Mouse (Mus musculus) liver, embryonic 15.5 days (tissue): ENCODE data around the gene Itgb1. TPM values are rescaled to one million over a fixed set of nuclear protein-coding genes. Genes with fewer than 3 reads are reported as not detected.

Experiments used
- ATAC-seq: fragments of 200-750 bp; cut with Nextera tagmentation; 2 replicates; pipeline ENCODE4 v1.8.0; 2017; ENCODE audit warnings: moderate number of reproducible peaks, mild to moderate bottlenecking, moderate library complexity; ENCODE audit not compliant: insufficient read depth
- H3K27ac ChIP-seq: fragments of 300-500 bp; sonication (generic); replicated peaks from 2 replicates; pipeline ENCODE4 v1.5.1; 2015; ENCODE audit warnings: mild to moderate bottlenecking, inconsistent platforms
- H3K27me3 ChIP-seq: fragments of 300-500 bp; sonication (generic); 2 replicates; pipeline ENCODE4 v1.6.1; 2015; ENCODE audit warnings: mild to moderate bottlenecking, inconsistent platforms
- H3K36me3 ChIP-seq: fragments of 300-500 bp; sonication (generic); replicated peaks from 2 replicates; pipeline ENCODE4 v1.6.1; 2015; ENCODE audit warnings: moderate library complexity, mild to moderate bottlenecking, inconsistent platforms
- H3K4me1 ChIP-seq: fragments of 300-500 bp; sonication (generic); replicated peaks from 2 replicates; pipeline ENCODE4 v1.6.1; 2015; ENCODE audit warnings: inconsistent platforms
- H3K4me2 ChIP-seq: fragments of 300-500 bp; sonication (generic); 2 replicates; pipeline ENCODE4 v1.6.1; 2015; ENCODE audit warnings: moderate library complexity, mild to moderate bottlenecking, inconsistent platforms
- H3K4me3 ChIP-seq: fragments of 300-500 bp; sonication (generic); replicated peaks from 2 replicates; pipeline ENCODE4 v1.5.1; 2015; ENCODE audit warnings: mild to moderate bottlenecking, inconsistent platforms
- H3K9ac ChIP-seq: fragments of 300-500 bp; sonication (generic); 2 replicates; pipeline ENCODE4 v1.6.1; 2015; ENCODE audit warnings: moderate library complexity, mild to moderate bottlenecking, inconsistent platforms
- H3K9me3 ChIP-seq: fragments of 300-500 bp; sonication (generic); replicated peaks from 2 replicates; pipeline ENCODE4 v1.6.1; 2016; ENCODE audit warnings: inconsistent platforms
- WGBS: fragments of 180-500 bp; shearing (Covaris S2); methylation state at CpG from one replicate; pipeline ENCODE4 v1.1.7; 2015; ENCODE audit warnings: mixed read lengths; ENCODE audit not compliant: insufficient replicate concordance; 5-methylcytosine and 5-hydroxymethylcytosine counted together
- polyA plus RNA-seq: library from polyadenylated mRNA; unstranded; fragments of >200 nt; fragmentation: Nextera tagmentation; extraction: Ambion mirVana; gene quantifications from 2 replicates; pipeline ENCODE4 v1.2.1, GENCODE M21; 2015

The Itgb1 gene
- polyA plus RNA-seq, result 73.1 and 73.9 TPM in 2 replicates

GRCm38 (mm10) chr8:128685507-128686428 is at the start of gene Itgb1:
TSS of gene Itgb1 (plus strand) at chr8:128685654.
- Histone ChIP-seq H3K4me2 (peak within 1 kb of the TSS; percentile 93), H3K27me3 (no peaks in the 10 kb centered on the region), H3K9ac (peak within 1 kb of the TSS; percentile 93), H3K4me3 (peak within 1 kb of the TSS; percentile 95), H3K4me1 (peaks cover 43% of the 10 kb centered on the region), H3K36me3 (no peaks in the 10 kb centered on the region), H3K27ac (peak within 1 kb of the TSS; percentile 96), H3K9me3 (no peaks in the 10 kb centered on the region)
- ATAC-seq, result peak; percentile 89
- under 1% methylated on average over 105 of the region's 113 CpGs for WGBS

GRCm38 (mm10) chr8:128643104-128643503 is 42.4 kb upstream of the Itgb1 start:
- H3K9me3 ChIP-seq, result no peaks in the 10 kb centered on the region
- WGBS, result 41% methylated on average over 1 of the region's 1 CpGs

GRCm38 (mm10) chr8:128645452-128645851 is 40.0 kb upstream of the Itgb1 start:
- ATAC-seq, result no peak
- Histone ChIP-seq H3K36me3 (no peaks in the 10 kb centered on the region), H3K27ac (no peak overlapping the region), H3K9me3 (no peaks in the 10 kb centered on the region), H3K27me3 (no peaks in the 10 kb centered on the region), H3K4me3 (no peak overlapping the region), H3K9ac (no peak overlapping the region), H3K4me1 (no peaks in the 10 kb centered on the region), H3K4me2 (no peak overlapping the region)

More at GRCm38 (mm10) chr8:128643104-128643503, 42.4 kb upstream of the Itgb1 start:
- ATAC-seq, result no peak
- Histone ChIP-seq H3K9ac (no peak overlapping the region), H3K4me2 (no peak overlapping the region), H3K36me3 (no peaks in the 10 kb centered on the region), H3K27me3 (no peaks in the 10 kb centered on the region), H3K27ac (no peak overlapping the region), H3K4me3 (no peak overlapping the region), H3K4me1 (no peaks in the 10 kb centered on the region)

- Histone ChIP-seq H3K36me3 (no peaks in the 10 kb centered on the region), H3K4me1 (no peaks in the 10 kb centered on the region), H3K9me3 (no peaks in the 10 kb centered on the region), H3K4me3 (no peak overlapping the region), H3K4me2 (no peak overlapping the region), H3K27me3 (no peaks in the 10 kb centered on the region), H3K27ac (no peak overlapping the region), H3K9ac (no peak overlapping the region)
- 51% methylated on average over 5 of the region's 5 CpGs for WGBS
- no peak for ATAC-seq
Measured at GRCm38 (mm10) chr8:128646456-128646855, 39.0 kb upstream of the Itgb1 start.

GRCm38 (mm10) chr8:128648071-128648470 is 37.4 kb upstream of the Itgb1 start:
- ATAC-seq, result no peak
- H3K4me3 ChIP-seq, result no peak overlapping the region
- no peak overlapping the region for H3K27ac ChIP-seq

GRCm38 (mm10) chr8:128650331-128650855 is 35.1 kb upstream of the Itgb1 start:
- WGBS, result 49% methylated on average over 2 of the region's 2 CpGs
- no peak overlapping the region for H3K4me3 ChIP-seq
- H3K4me1 ChIP-seq, result peaks cover 19% of the 10 kb centered on the region
- H3K4me2 ChIP-seq, result no peak overlapping the region
- no peak overlapping the region for H3K27ac ChIP-seq
- no peak overlapping the region for H3K9ac ChIP-seq
- no peaks in the 10 kb centered on the region for H3K27me3 ChIP-seq
- no peaks in the 10 kb centered on the region for H3K9me3 ChIP-seq
- no peak for ATAC-seq
- no peaks in the 10 kb centered on the region for H3K36me3 ChIP-seq

More at GRCm38 (mm10) chr8:128648071-128648470, 37.4 kb upstream of the Itgb1 start:
- Histone ChIP-seq H3K9ac (no peak overlapping the region), H3K9me3 (no peaks in the 10 kb centered on the region), H3K27me3 (no peaks in the 10 kb centered on the region), H3K4me2 (no peak overlapping the region), H3K4me1 (no peaks in the 10 kb centered on the region), H3K36me3 (no peaks in the 10 kb centered on the region)

- Histone ChIP-seq H3K27me3 (no peaks in the 10 kb centered on the region), H3K27ac (no peak overlapping the region), H3K9me3 (no peaks in the 10 kb centered on the region), H3K9ac (no peak overlapping the region), H3K36me3 (no peaks in the 10 kb centered on the region), H3K4me2 (no peak overlapping the region), H3K4me3 (no peak overlapping the region), H3K4me1 (peaks cover 22% of the 10 kb centered on the region)
- ATAC-seq, result no peak
- WGBS, result 31% methylated on average over 6 of the region's 6 CpGs
Measured at GRCm38 (mm10) chr8:128652399-128653109, 32.9 kb upstream of the Itgb1 start.

GRCm38 (mm10) chr8:128653642-128654364 is 31.7 kb upstream of the Itgb1 start:
- H3K36me3 ChIP-seq, result no peaks in the 10 kb centered on the region
- H3K9ac ChIP-seq, result no peak overlapping the region
- H3K4me1 ChIP-seq, result peaks cover 22% of the 10 kb centered on the region
- no peaks in the 10 kb centered on the region for H3K9me3 ChIP-seq
- H3K4me2 ChIP-seq, result peak overlapping the region; percentile 66
- 35% methylated on average over 5 of the region's 5 CpGs for WGBS
- H3K27me3 ChIP-seq, result no peaks in the 10 kb centered on the region
- no peak overlapping the region for H3K4me3 ChIP-seq
- ATAC-seq, result peak; percentile 3; the same call in 1 of the 2 replicates
- H3K27ac ChIP-seq, result peak overlapping the region; percentile 79; the same call in 1 of the 2 replicates

GRCm38 (mm10) chr8:128654365-128655099 is 30.9 kb upstream of the Itgb1 start:
- Histone ChIP-seq H3K4me2 (peak overlapping the region; percentile 66), H3K4me1 (peaks cover 22% of the 10 kb centered on the region), H3K36me3 (no peaks in the 10 kb centered on the region), H3K9me3 (no peaks in the 10 kb centered on the region), H3K27ac (peak overlapping the region; percentile 79), H3K9ac (no peak overlapping the region), H3K27me3 (no peaks in the 10 kb centered on the region), H3K4me3 (peak overlapping the region; percentile 42)
- WGBS, result 4% methylated on average over 16 of the region's 16 CpGs
- peak; percentile 84 for ATAC-seq

- Histone ChIP-seq H3K4me3 (no peak overlapping the region), H3K4me1 (no peaks in the 10 kb centered on the region), H3K27ac (no peak overlapping the region), H3K36me3 (no peaks in the 10 kb centered on the region), H3K4me2 (no peak overlapping the region), H3K9ac (no peak overlapping the region), H3K9me3 (no peaks in the 10 kb centered on the region), H3K27me3 (no peaks in the 10 kb centered on the region)
- no peak for ATAC-seq
- 52% methylated on average over 3 of the region's 3 CpGs for WGBS
Measured at GRCm38 (mm10) chr8:128662144-128662543, 23.3 kb upstream of the Itgb1 start.
